Mouse (Mus musculus) stomach, postnatal 0 days (tissue): ENCODE measurements around the gene Pakap.

Experiments used
- CTCF ChIP-seq: IDR thresholded peaks from 2 replicates; pipeline ENCODE4 v1.5.1; 2016; ENCODE audit warnings: antibody characterized with exemption, low read depth, mild to moderate bottlenecking, moderate library complexity
- EP300 ChIP-seq: optimal IDR thresholded peaks from 2 replicates; pipeline ENCODE3; 2016; ENCODE audit warnings: antibody characterized with exemption

- TF ChIP-seq CTCF (no peak), EP300 (no peak)
These were observed 299.0 kb downstream of the Pakap start for GRCm38 (mm10) chr4:57866990-57867389.
